Mouse (Mus musculus) heart, adult 8-10 months (tissue): Measurements from ENCODE around the gene Nsun4. TPM values are rescaled to one million over a fixed set of nuclear protein-coding genes. Genes with fewer than 3 reads are reported as not detected.

Experiments used
- DNase-seq: peaks from one replicate; pipeline ENCODE4 v3.0.0; 2022; ENCODE audit warnings: low spot score
- total RNA-seq, 4 experiments: library from RNA; stranded (reverse); gene quantifications; 2 replicates each; pipeline ENCODE4 v1.2.4; 2022

Gene Nsun4
- total RNA-seq, 4 experiments from 2014 or later = 30.3 to 34.5 (median 32.7) TPM

DNA sequence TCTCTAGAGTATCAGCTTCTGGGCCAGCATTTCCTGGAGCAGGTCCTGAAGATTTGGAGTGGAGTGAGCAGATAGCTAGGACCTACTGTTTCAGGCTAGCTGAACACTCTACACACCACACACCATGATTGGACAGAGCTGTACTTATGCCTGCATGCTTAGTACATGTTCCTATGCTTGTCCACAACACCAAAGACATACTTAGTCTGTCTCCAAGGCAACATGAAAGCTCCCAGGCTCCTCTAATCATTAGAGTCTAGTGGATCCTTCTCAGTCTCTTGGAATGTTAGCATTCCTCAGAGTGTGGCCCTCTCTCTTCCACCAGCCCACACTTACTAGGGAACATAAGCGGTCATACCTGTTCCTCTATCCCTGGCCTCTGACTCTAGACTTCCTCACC lies 66.2 kb downstream of the Nsun4 start:
- DNase-seq = no peak

DNA sequence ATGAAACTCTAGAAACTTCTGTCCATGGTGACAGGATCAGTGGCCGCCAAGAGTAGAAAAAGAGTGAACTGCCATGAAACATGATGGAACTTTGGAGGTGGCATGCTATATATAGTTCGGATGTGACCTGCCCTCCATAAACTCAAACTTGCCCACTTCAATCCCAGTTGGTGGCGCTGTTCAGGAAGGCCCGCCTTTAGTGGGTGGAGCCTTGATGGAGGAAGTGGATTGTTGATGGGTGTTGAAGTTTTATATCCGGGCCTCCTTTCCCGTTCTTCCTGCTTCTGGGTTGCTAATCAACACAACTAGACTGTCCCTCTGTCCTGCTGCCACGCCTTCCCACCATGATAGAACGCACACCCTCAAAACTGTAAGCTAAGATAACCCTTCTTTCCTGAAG lies 68.7 kb downstream of the Nsun4 start:
- DNase-seq = no peak

DNA sequence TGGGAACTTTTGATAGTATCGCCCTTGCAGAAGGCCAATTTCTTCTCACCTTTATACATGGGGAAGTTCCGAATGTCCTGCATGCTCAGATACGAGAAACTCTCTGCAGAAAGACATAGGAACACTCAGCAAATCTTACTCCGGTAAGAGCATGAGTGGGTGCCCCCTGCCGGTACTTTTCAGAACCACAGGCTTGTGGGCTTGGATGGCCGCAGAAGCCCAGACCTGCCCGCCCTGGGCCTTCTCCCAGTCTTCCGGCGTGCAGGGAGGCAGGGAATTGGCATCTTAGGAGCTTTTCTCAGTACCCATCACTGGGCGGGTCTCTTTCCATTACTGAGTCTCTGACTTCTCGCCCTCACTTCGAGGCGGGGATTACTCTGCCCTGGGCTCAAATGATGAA lies 69.6 kb downstream of the Nsun4 start:
- DNase-seq = peak; percentile 64

Other genes starting within 250 kb of the Nsun4 start
- 1 to 10 TPM; 3.2 to 4.1 (median 3.4) TPM for gene Mob3c, start 225.8 kb downstream of the Nsun4 start, total RNA-seq
- 10 to 100 TPM; 22.2 to 27.6 (median 25.6) TPM for gene Mknk1, start 214.7 kb downstream of the Nsun4 start, total RNA-seq
- not detected for gene Kncn, start 169.5 kb downstream of the Nsun4 start, total RNA-seq
- not detected for gene 6430628N08Rik, start 163.2 kb downstream of the Nsun4 start, total RNA-seq
- gene Dmbx1, start 114.0 kb downstream of the Nsun4 start, total RNA-seq = not detected
- under 1 TPM in 3 of 4 experiments, not detected in 1; 0.34 to 0.82 (median 0.49) TPM for gene Faah, start 36.0 kb downstream of the Nsun4 start, total RNA-seq
- 1,000 to 10,000 TPM; 1,639 to 1,931 (median 1,745) TPM for gene Uqcrh, start 21.2 kb upstream of the Nsun4 start, total RNA-seq
- 10 to 100 TPM; 24.4 to 26.0 (median 25.7) TPM for gene Lrrc41, start 21.4 kb upstream of the Nsun4 start, total RNA-seq
- gene Rad54l, start 69.8 kb upstream of the Nsun4 start, total RNA-seq = under 1 TPM; 0.06 to 0.53 (median 0.17) TPM
- gene Pomgnt1, start 70.0 kb upstream of the Nsun4 start, total RNA-seq = 10 to 100 TPM; 58.8 to 63.2 (median 62.0) TPM
- gene Lurap1, start 97.5 kb upstream of the Nsun4 start, total RNA-seq = 1 to 10 TPM; 3.6 to 5.3 (median 4.9) TPM
- gene Tspan1, start 113.7 kb upstream of the Nsun4 start, total RNA-seq = under 1 TPM in 1 of 4 experiments, not detected in 3; 0.55 TPM
- gene 1700042G07Rik, start 119.5 kb upstream of the Nsun4 start, total RNA-seq = not detected
- gene Gm49337, start 119.5 kb upstream of the Nsun4 start, total RNA-seq = not detected
- 10 to 100 TPM in 3 of 4 experiments, 1 to 10 TPM in 1; 8.5 to 14.9 (median 11.9) TPM for gene Pik3r3, start 167.7 kb upstream of the Nsun4 start, total RNA-seq